Mouse (Mus musculus): Measurements from ENCODE around the gene Bcr. TPM values are rescaled to one million over a fixed set of nuclear protein-coding genes. Genes with fewer than 3 reads are reported as not detected.
A peak's percentile ranks its signal among the peaks of the same experiment; 100 is the strongest.

Gene Bcr
- polyA plus RNA-seq, 1 experiment from 2014 or later = 11.5 TPM

DNA sequence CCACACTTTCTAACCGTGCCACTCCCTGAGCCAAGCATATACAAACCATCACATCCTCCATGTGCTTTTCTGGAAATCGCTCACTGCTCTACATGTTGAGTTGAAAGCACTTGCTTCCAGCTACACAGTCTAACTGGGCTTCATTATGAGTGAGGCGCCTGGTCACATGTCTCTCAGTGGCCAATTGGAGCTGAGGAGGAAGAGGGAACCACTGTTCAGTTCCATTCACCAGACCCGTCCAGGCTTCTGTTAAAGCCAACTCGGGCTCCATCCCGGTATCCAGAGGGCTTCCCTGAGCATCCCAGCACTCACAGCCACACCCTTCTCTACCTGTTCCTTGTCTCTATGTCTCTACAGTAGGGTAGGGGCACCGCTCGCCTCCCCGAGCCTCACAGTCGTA, 86.2 kb downstream of the Bcr start:
- Histone ChIP-seq H3K9ac (no peak overlapping the region), H3K4me2 (replicated peaks) (no peak overlapping the region), H3K27me3 (replicated peaks) (no peaks in the 10 kb centered on the region), H3K4me1 (no peaks in the 10 kb centered on the region), H3K27ac (no peak overlapping the region), H3K4me3 (no peak overlapping the region), H3K36me3 (peaks cover 84% of the 10 kb centered on the region), H3K9me3 (no peaks in the 10 kb centered on the region)
- ATAC-seq (ENCODE audit: low FRiP score, low read depth) = no peak
- 88% methylated on average over 10 of the region's 10 CpGs for WGBS

DNA sequence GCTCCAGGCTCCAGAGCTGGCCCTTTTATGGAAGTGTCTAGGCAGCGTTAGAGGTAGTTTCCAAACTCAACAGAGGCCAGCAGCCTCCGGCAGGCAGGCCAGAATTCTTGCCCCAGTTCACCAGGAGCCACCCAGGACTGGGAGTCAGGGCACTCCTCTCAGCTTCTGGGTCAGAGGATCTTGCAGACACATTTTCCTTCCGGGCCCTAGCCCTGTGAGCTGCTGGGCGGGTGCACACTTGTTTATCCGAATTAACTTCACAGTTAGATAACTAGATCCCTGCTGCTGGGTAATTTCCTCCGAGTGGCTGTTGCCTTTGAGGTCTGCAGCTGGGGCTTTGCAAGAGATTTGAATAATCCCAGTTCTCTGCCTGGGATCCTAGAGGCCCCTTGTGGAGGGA, 87.9 kb downstream of the Bcr start:
- Histone ChIP-seq H3K36me3 (peaks cover 68% of the 10 kb centered on the region), H3K4me2 (replicated peaks) (no peak overlapping the region), H3K4me3 (no peak overlapping the region), H3K4me1 (no peaks in the 10 kb centered on the region), H3K27ac (no peak overlapping the region), H3K9ac (no peak overlapping the region), H3K27me3 (replicated peaks) (no peaks in the 10 kb centered on the region), H3K9me3 (no peaks in the 10 kb centered on the region)
- no peak for ATAC-seq (ENCODE audit: low FRiP score, low read depth)
- WGBS = 51% methylated on average over 6 of the region's 6 CpGs

GRCm38 (mm10) chr10:75150361-75150760, 90.0 kb downstream of the Bcr start:
- no peak overlapping the region for H3K4me2 ChIP-seq (replicated peaks)
- no peak overlapping the region for H3K9ac ChIP-seq
- 0 out of 2 replicates have a peak, but pooled peaks have one; percentile 1 for ATAC-seq (ENCODE audit: low FRiP score, low read depth)
- peaks cover 70% of the 10 kb centered on the region for H3K36me3 ChIP-seq
- H3K4me1 ChIP-seq = no peaks in the 10 kb centered on the region
- H3K27ac ChIP-seq = no peak overlapping the region
- no peaks in the 10 kb centered on the region for H3K9me3 ChIP-seq
- 82% methylated on average over 5 of the region's 5 CpGs for WGBS
- H3K27me3 ChIP-seq (replicated peaks) = no peaks in the 10 kb centered on the region
- no peak overlapping the region for H3K4me3 ChIP-seq

GRCm38 (mm10) chr10:75151311-75151710, 90.9 kb downstream of the Bcr start:
- peak; percentile 64 for ATAC-seq (ENCODE audit: low FRiP score, low read depth)
- Histone ChIP-seq H3K9ac (no peak overlapping the region), H3K4me1 (no peaks in the 10 kb centered on the region), H3K4me2 (replicated peaks) (no peak overlapping the region), H3K4me3 (no peak overlapping the region), H3K36me3 (peaks cover 69% of the 10 kb centered on the region), H3K27ac (no peak overlapping the region), H3K9me3 (no peaks in the 10 kb centered on the region), H3K27me3 (replicated peaks) (no peaks in the 10 kb centered on the region)

DNA sequence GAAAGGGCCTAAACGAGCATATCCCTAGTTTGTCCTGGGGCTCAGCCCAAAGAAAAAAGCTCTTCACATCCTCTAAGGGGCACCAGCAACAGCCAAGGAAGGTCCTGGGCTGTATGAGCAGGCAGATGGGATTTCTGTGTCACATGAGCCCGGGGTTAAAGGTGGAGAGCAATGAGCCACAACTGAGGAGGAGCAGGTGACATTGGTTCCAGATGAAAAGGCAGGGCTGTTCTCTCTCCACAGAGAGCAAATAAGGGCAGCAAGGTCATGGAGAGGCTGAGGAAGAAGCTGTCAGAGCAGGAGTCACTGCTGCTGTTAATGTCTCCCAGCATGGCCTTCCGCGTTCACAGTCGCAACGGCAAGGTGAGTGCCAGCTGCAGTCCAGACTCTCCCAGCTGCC, 96.4 kb downstream of the Bcr start:
- Histone ChIP-seq H3K4me1 (no peaks in the 10 kb centered on the region), H3K4me3 (no peak overlapping the region), H3K27me3 (replicated peaks) (no peaks in the 10 kb centered on the region), H3K36me3 (peaks cover 77% of the 10 kb centered on the region), H3K27ac (no peak overlapping the region), H3K4me2 (replicated peaks) (no peak overlapping the region), H3K9ac (no peak overlapping the region), H3K9me3 (no peaks in the 10 kb centered on the region)
- WGBS = 74% methylated on average over 6 of the region's 6 CpGs
- 0 out of 2 replicates have a peak, but pooled peaks have one; percentile 38 for ATAC-seq (ENCODE audit: low FRiP score, low read depth)

GRCm38 (mm10) chr10:75157713-75158112, 97.3 kb downstream of the Bcr start:
- Histone ChIP-seq H3K36me3 (peaks cover 85% of the 10 kb centered on the region), H3K27me3 (replicated peaks) (no peaks in the 10 kb centered on the region), H3K9me3 (no peaks in the 10 kb centered on the region), H3K4me2 (replicated peaks) (no peak overlapping the region), H3K4me3 (no peak overlapping the region), H3K9ac (no peak overlapping the region), H3K27ac (no peak overlapping the region), H3K4me1 (no peaks in the 10 kb centered on the region)
- WGBS = 90% methylated on average over 8 of the region's 8 CpGs
- no peak for ATAC-seq (ENCODE audit: low FRiP score, low read depth)

GRCm38 (mm10) chr10:75158356-75158755, 98.0 kb downstream of the Bcr start:
- 60% methylated on average over 1 of the region's 1 CpGs for WGBS
- no peak for ATAC-seq (ENCODE audit: low FRiP score, low read depth)
- Histone ChIP-seq H3K36me3 (peaks cover 92% of the 10 kb centered on the region), H3K9ac (no peak overlapping the region), H3K27me3 (replicated peaks) (no peaks in the 10 kb centered on the region), H3K4me2 (replicated peaks) (no peak overlapping the region), H3K9me3 (no peaks in the 10 kb centered on the region), H3K4me1 (no peaks in the 10 kb centered on the region), H3K27ac (no peak overlapping the region), H3K4me3 (no peak overlapping the region)

GRCm38 (mm10) chr10:75160171-75160900, 99.9 kb downstream of the Bcr start:
- Histone ChIP-seq H3K4me3 (no peak overlapping the region), H3K9me3 (no peaks in the 10 kb centered on the region), H3K27ac (no peak overlapping the region), H3K4me2 (replicated peaks) (no peak overlapping the region), H3K9ac (no peak overlapping the region), H3K27me3 (replicated peaks) (no peaks in the 10 kb centered on the region), H3K36me3 (peaks cover 92% of the 10 kb centered on the region), H3K4me1 (no peaks in the 10 kb centered on the region)
- WGBS = 86% methylated on average over 10 of the region's 10 CpGs
- ATAC-seq (ENCODE audit: low FRiP score, low read depth) = no peak

- Histone ChIP-seq H3K36me3 (peaks cover 85% of the 10 kb centered on the region), H3K4me2 (replicated peaks) (no peak overlapping the region), H3K27me3 (replicated peaks) (no peaks in the 10 kb centered on the region), H3K9me3 (no peaks in the 10 kb centered on the region), H3K4me1 (no peaks in the 10 kb centered on the region), H3K9ac (no peak overlapping the region), H3K4me3 (no peak overlapping the region), H3K27ac (no peak overlapping the region)
- ATAC-seq (ENCODE audit: low FRiP score, low read depth) = no peak
- WGBS = 86% methylated on average over 10 of the region's 10 CpGs
Observed at GRCm38 (mm10) chr10:75165825-75166481, 105.6 kb downstream of the Bcr start.

- Histone ChIP-seq H3K27ac (no peak overlapping the region), H3K9ac (no peak overlapping the region), H3K36me3 (peaks cover 85% of the 10 kb centered on the region), H3K27me3 (replicated peaks) (no peaks in the 10 kb centered on the region), H3K4me1 (no peaks in the 10 kb centered on the region), H3K4me3 (no peak overlapping the region), H3K9me3 (no peaks in the 10 kb centered on the region), H3K4me2 (replicated peaks) (no peak overlapping the region)
- WGBS = 96% methylated on average over 4 of the region's 4 CpGs
- ATAC-seq (ENCODE audit: low FRiP score, low read depth) = no peak
Observed at GRCm38 (mm10) chr10:75166601-75167000, 106.2 kb downstream of the Bcr start.

DNA sequence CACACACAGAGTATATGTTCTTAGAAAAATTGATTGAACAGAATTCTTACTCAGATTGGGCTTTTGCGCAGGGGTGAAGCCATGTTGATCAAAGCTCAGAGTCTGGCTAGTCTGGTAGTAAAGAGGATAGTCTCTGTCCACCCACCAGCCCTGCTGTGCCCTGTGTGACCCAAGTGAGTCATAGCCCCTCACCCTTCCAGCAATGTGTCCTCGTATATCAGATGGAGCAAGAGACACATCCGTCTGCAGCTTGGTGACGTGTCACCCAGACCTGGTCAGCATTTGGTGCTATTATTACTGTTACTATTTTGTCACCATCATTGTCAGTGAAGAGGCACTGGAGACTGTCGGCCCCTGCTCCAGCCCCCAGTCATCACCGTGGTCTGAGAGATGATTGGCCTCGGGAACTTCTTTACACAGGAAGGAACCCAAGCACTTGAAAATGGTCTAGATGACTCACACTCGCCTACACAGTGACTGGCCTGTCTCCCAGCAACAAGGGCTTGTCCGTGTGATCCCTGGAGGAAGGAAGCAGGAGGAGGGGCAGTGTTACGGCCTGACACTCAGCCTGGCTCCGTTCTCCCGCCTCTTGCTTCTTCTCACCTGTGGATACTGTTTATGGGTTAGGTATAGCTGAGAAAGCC, 109.9 kb downstream of the Bcr start:
- H3K9ac ChIP-seq = no peak overlapping the region
- H3K4me1 ChIP-seq = no peaks in the 10 kb centered on the region
- ATAC-seq (ENCODE audit: low FRiP score, low read depth) = no peak
- no peak overlapping the region for H3K27ac ChIP-seq
- H3K27me3 ChIP-seq (replicated peaks) = no peaks in the 10 kb centered on the region
- no peak overlapping the region for H3K4me3 ChIP-seq
- WGBS = 80% methylated on average over 12 of the region's 12 CpGs
- H3K36me3 ChIP-seq = peaks cover 73% of the 10 kb centered on the region
- H3K9me3 ChIP-seq = no peaks in the 10 kb centered on the region
- H3K4me2 ChIP-seq (replicated peaks) = no peak overlapping the region

DNA sequence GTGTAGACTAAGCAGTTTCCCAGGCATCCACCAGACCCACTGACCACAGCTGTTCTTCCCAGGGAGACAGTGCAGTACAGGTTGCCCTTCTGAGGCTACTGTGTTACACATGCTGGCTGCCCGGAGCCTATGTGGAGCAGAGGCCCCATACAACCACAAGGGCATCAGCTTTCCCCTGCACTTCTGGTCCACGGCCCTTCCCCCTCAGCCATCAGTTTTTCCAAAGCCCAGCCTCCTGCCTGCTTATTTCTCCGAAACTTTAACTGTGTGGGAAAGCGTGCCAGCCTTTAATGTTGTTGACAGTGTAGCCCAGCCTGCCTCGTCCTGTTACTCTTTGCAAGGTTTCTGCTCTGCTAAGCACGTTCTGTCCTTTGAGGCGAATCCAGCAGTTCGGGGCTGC, 112.7 kb downstream of the Bcr start:
- 81% methylated on average over 8 of the region's 8 CpGs for WGBS
- Histone ChIP-seq H3K27ac (no peak overlapping the region), H3K9ac (no peak overlapping the region), H3K4me2 (replicated peaks) (no peak overlapping the region), H3K4me3 (no peak overlapping the region), H3K36me3 (peaks cover 77% of the 10 kb centered on the region), H3K9me3 (no peaks in the 10 kb centered on the region), H3K27me3 (replicated peaks) (no peaks in the 10 kb centered on the region), H3K4me1 (no peaks in the 10 kb centered on the region)
- no peak for ATAC-seq (ENCODE audit: low FRiP score, low read depth)

Data from neural tube, embryonic 12.5 days (tissue).